21 mouse cellular contexts compared by ENCODE assay signal in the genomic region with DNA sequence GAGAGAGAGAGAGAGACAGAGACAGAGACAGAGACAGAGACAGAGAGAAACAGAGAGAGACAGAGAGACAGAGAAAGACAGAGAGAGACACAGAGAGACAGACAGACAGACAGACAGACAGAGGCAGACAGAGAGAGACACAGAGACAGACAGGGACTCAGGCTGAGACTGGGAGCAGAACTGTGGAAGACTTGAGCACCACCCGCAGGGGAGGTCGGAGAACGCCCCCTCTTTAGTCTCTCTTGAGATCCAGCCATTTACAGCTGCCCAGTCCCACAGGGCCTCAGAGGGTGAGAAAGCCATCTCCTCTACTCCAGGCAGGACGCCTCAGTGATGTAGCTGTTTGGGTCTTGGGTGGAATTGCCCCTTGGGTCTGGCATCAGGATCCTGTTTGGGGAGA. TPM values are rescaled to one million over a fixed set of nuclear protein-coding genes. Genes with fewer than 3 reads are reported as not detected.
A peak's percentile ranks its signal among the peaks of the same experiment; 100 is the strongest.
DNase-seq lines count a peak whose midpoint lies in the region; ATAC-seq and TF ChIP-seq lines count a peak whose summit lies in the region.
"Had no signal": no experiment of that assay in that cellular context is flagged by ENCODE, and none has a peak within 500 bp of the region (broad histone marks: within the 10 kb centered on the region; RNA-seq: fewer than 3 reads in every experiment).

No protein-coding gene starts in this region.

- no peaks in the 10 kb centered on the region for H3K36me3 ChIP-seq in hindbrain, postnatal 0 days (ENCODE audit: insufficient read depth, low read length)
- no peaks in the 10 kb centered on the region for H3K36me3 ChIP-seq in hindbrain, embryonic 14.5 days (replicated peaks; ENCODE audit: control insufficient read depth, insufficient read depth)
- peaks cover 12% of the 10 kb centered on the region for H3K36me3 ChIP-seq in lung, embryonic 14.5 days (ENCODE audit: insufficient read depth)
- H3K36me3 ChIP-seq in ES-E14 (ENCODE audit: control insufficient read depth, insufficient read depth, low read length, poor library complexity, severe bottlenecking), result no peaks in the 10 kb centered on the region
- H3K36me3 ChIP-seq: G1E; kidney, embryonic 15.5 days had no signal

- no peak overlapping the region for H3K9ac ChIP-seq in hindbrain, postnatal 0 days (replicated peaks; ENCODE audit: low read length)
- no peak overlapping the region for H3K9ac ChIP-seq in hindbrain, embryonic 14.5 days
- H3K9ac ChIP-seq in lung, embryonic 14.5 days, result no peak overlapping the region
- no peak overlapping the region for H3K9ac ChIP-seq in ES-E14 (ENCODE audit: insufficient read depth, low read depth, low read length, poor library complexity, severe bottlenecking)
- H3K9ac ChIP-seq: embryonic facial prominence, embryonic 12.5 days; kidney, embryonic 15.5 days; limb, embryonic 15.5 days; neural tube, embryonic 12.5 days had no signal

- H3K27ac ChIP-seq in hindbrain, postnatal 0 days, result no peak overlapping the region
- H3K27ac ChIP-seq in hindbrain, embryonic 14.5 days, result no peak overlapping the region
- H3K27ac ChIP-seq in lung, embryonic 14.5 days (ENCODE audit: low read depth), result no peak overlapping the region
- no peak overlapping the region for H3K27ac ChIP-seq in ES-E14 (ENCODE audit: insufficient read depth, low read depth, low read length, poor library complexity, severe bottlenecking)
- H3K27ac ChIP-seq: embryonic facial prominence, embryonic 12.5 days; gastrocnemius, adult 2 months; kidney, embryonic 15.5 days; limb, embryonic 15.5 days; neural tube, embryonic 12.5 days had no signal

- H3K27me3 ChIP-seq in hindbrain, postnatal 0 days (ENCODE audit: insufficient read depth, low read length), result no peaks in the 10 kb centered on the region
- H3K27me3 ChIP-seq in hindbrain, embryonic 14.5 days (ENCODE audit: control insufficient read depth, insufficient read depth, low read length), result no peaks in the 10 kb centered on the region
- H3K27me3 ChIP-seq in lung, embryonic 14.5 days (ENCODE audit: insufficient read depth, low read length), result no peaks in the 10 kb centered on the region
- H3K27me3 ChIP-seq: embryonic facial prominence, embryonic 12.5 days; kidney, embryonic 15.5 days; limb, embryonic 15.5 days; neural tube, embryonic 12.5 days had no signal

- no peak overlapping the region for H3K4me3 ChIP-seq in hindbrain, postnatal 0 days (ENCODE audit: low read length)
- no peak overlapping the region for H3K4me3 ChIP-seq in hindbrain, embryonic 14.5 days (replicated peaks; ENCODE audit: low read length)
- no peak overlapping the region for H3K4me3 ChIP-seq in lung, embryonic 14.5 days (ENCODE audit: low read depth, low read length)
- H3K4me3 ChIP-seq in ES-E14 (ENCODE audit: insufficient read depth in 1 of 2, low read depth in 1 of 2, low read length in 2 of 2, poor library complexity in 1 of 2, severe bottlenecking in 1 of 2), result no peak overlapping the region
- H3K4me3 ChIP-seq: embryonic facial prominence, embryonic 12.5 days; gastrocnemius, adult 2 months; hindbrain, embryonic 10.5 days; kidney, embryonic 15.5 days; limb, embryonic 15.5 days; neural tube, embryonic 12.5 days had no signal

- DNase-seq in hindbrain, postnatal 0 days (ENCODE audit: low spot score), result peak; percentile 29
- no peak for DNase-seq in hindbrain, embryonic 14.5 days (ENCODE audit: low spot score)
- DNase-seq in lung, embryonic 14.5 days, result no peak
- no peak for DNase-seq in lung, adult 18-20 months
- DNase-seq in ES-E14 (ENCODE audit: low read depth, low spot score), result no peak
- DNase-seq in retina, postnatal 1 day, result peak; percentile 33
- DNase-seq in spleen, adult 12 weeks (ENCODE audit: low spot score), result no peak
- DNase-seq: cerebellum, adult 11 months; cerebellum, postnatal 25 days; gastrocnemius, adult 2 months; heart, adult 18-20 months; right cerebral cortex, postnatal 4 days; thymus, postnatal 4 days had no signal

- no peak overlapping the region for H3K4me2 ChIP-seq in hindbrain, postnatal 0 days (ENCODE audit: low read depth, low read length)
- H3K4me2 ChIP-seq in hindbrain, embryonic 14.5 days (replicated peaks), result no peak overlapping the region
- H3K4me2 ChIP-seq in lung, embryonic 14.5 days, result no peak overlapping the region
- H3K4me2 ChIP-seq: embryonic facial prominence, embryonic 12.5 days; kidney, embryonic 15.5 days; limb, embryonic 15.5 days; neural tube, embryonic 12.5 days had no signal

- no peak for ATAC-seq in hindbrain, postnatal 0 days
- ATAC-seq in hindbrain, embryonic 14.5 days (ENCODE audit: low FRiP score), result no peak
- no peak for ATAC-seq in lung, embryonic 14.5 days (ENCODE audit: insufficient read depth)
- ATAC-seq: inflammation-experienced regulatory T-cells, adult 6 months had no signal

- WGBS in hindbrain, postnatal 0 days, result 75% methylated on average over 4 of the region's 4 CpGs
- 73% methylated on average over 4 of the region's 4 CpGs for WGBS in hindbrain, embryonic 14.5 days
- WGBS in lung, embryonic 14.5 days, result 70% methylated on average over 4 of the region's 4 CpGs

- TF ChIP-seq CTCF in hindbrain, postnatal 0 days (IDR thresholded peaks at IDR 0.05; ENCODE audit: low read depth), result peak; percentile 43
- peak; percentile 25; the same call in 1 of the 2 replicates for TF ChIP-seq CTCF in lung, embryonic 14.5 days (IDR thresholded peaks at IDR 0.05; ENCODE audit: low read depth)

- in situ Hi-C loops in ES-E14 (cut with MboI; ENCODE audit: low sequenced_read_pairs in 2 of 2, unreplicated experiment in 2 of 2), result no loop called here

- no peaks in the 10 kb centered on the region for H3K4me1 ChIP-seq in hindbrain, postnatal 0 days (ENCODE audit: insufficient read depth, low read length)
- H3K4me1 ChIP-seq in hindbrain, embryonic 14.5 days (replicated peaks; ENCODE audit: control insufficient read depth, insufficient read depth, low read length), result no peaks in the 10 kb centered on the region
- no peaks in the 10 kb centered on the region; the same call in 1 of the 2 replicates for H3K4me1 ChIP-seq in lung, embryonic 14.5 days (ENCODE audit: insufficient read depth)
- H3K4me1 ChIP-seq in ES-E14 (ENCODE audit: control insufficient read depth in 2 of 2, insufficient read depth in 2 of 2, low read length in 2 of 2, poor library complexity in 1 of 2), result no peaks in the 10 kb centered on the region
- H3K4me1 ChIP-seq: neural tube, embryonic 12.5 days had no signal

- H3K9me3 ChIP-seq in hindbrain, postnatal 0 days (ENCODE audit: low read length), result no peaks in the 10 kb centered on the region
- H3K9me3 ChIP-seq in hindbrain, embryonic 14.5 days (ENCODE audit: control insufficient read depth, low read length), result peaks cover 4% of the 10 kb centered on the region; the same call in 1 of the 2 replicates
- H3K9me3 ChIP-seq in lung, embryonic 14.5 days (ENCODE audit: low read depth, low read length), result no peaks in the 10 kb centered on the region; the same call in 1 of the 2 replicates
- H3K9me3 ChIP-seq in ES-E14 (ENCODE audit: control insufficient read depth, insufficient read depth, low read depth, low read length), result no peaks in the 10 kb centered on the region
- H3K9me3 ChIP-seq: limb, embryonic 15.5 days had no signal

TF ChIP-seq in ES-E14, 5 proteins besides CTCF, POLR2A, EP300 and RAD21:
- TF ChIP-seq HCFC1 (IDR thresholded peaks at IDR 0.05; ENCODE audit: borderline replicate concordance, insufficient read depth, low read length) (no peak), ZC3H11A (IDR thresholded peaks at IDR 0.05; ENCODE audit: borderline replicate concordance, low read depth, low read length) (peak; percentile 6; the same call in 1 of the 2 replicates), ZNF384 (IDR thresholded peaks at IDR 0.05; ENCODE audit: low read depth, low read length) (no peak)

RNA-seq across cellular contexts. Expression of gene Tspan11, which starts 30.3 kb away (rescaled TPM):
- total RNA-seq in hindbrain, postnatal 0 days (2014; rRNA removed), result 3.5 and 5.6 TPM in 2 replicates
- 3.6 and 4.4 TPM in 2 replicates for polyA plus RNA-seq in hindbrain, postnatal 0 days (2015; fragmentation: Nextera tagmentation; extraction: Ambion mirVana)
- polyA plus RNA-seq in hindbrain, embryonic 14.5 days (2014; fragmentation: Nextera tagmentation; extraction: Ambion mirVana), result 4.2 and 5.6 TPM in 2 replicates
- polyA plus RNA-seq in lung, embryonic 14.5 days (2014; fragmentation: Nextera tagmentation; extraction: Ambion mirVana), result 21.7 and 22.5 TPM in 2 replicates
- 0.11 and 0.13 TPM in 2 replicates for total RNA-seq in ES-E14 (2012; rRNA removed)
- total RNA-seq: megakaryocyte, adult 5-6 weeks had no signal
- polyA plus RNA-seq: G1E; inflammation-experienced regulatory T-cells, adult 6 months had no signal

Comparison
In these comparisons a context has a peak if more than half of its experiments do, and no peak if none do; other contexts are left out.
1. DNase-seq: peak in hindbrain, postnatal 0 days (single experiment) and retina, postnatal 1 day (single experiment); none in hindbrain, embryonic 14.5 days (single experiment), lung, embryonic 14.5 days (single experiment), lung, adult 18-20 months (0 of 2), ES-E14 (single experiment) and spleen, adult 12 weeks (single experiment).